Mouse (Mus musculus) liver, postnatal 0 days (tissue): Measurements from ENCODE around the gene Dcaf5. TPM values are rescaled to one million over a fixed set of nuclear protein-coding genes. Genes with fewer than 3 reads are reported as not detected.
A peak's percentile ranks its signal among the peaks of the same experiment; 100 is the strongest.

Experiments used
- ATAC-seq: fragments of 200-750 bp; cut with Nextera tagmentation; 2 replicates; pipeline ENCODE4 v1.8.0; 2017; ENCODE audit warnings: mild to moderate bottlenecking, moderate library complexity
- DNase-seq: peaks from one replicate; pipeline ENCODE4 v3.0.0-alpha.2; 2016
- H3K27ac ChIP-seq: fragments of 300-500 bp; sonication (generic); 2 replicates; pipeline ENCODE4 v1.5.1; 2014; ENCODE audit warnings: antibody characterized with exemption, moderate library complexity, mild to moderate bottlenecking, low read depth
- H3K27me3 ChIP-seq: fragments of 300-500 bp; sonication (generic); 2 replicates; pipeline ENCODE4 v1.6.1; 2014; ENCODE audit warnings: low read length, control low read depth, mixed read lengths; ENCODE audit not compliant: insufficient read depth
- H3K36me3 ChIP-seq: fragments of 300-500 bp; sonication (generic); replicated peaks from 2 replicates; pipeline ENCODE4 v1.6.1; 2014; ENCODE audit warnings: mild to moderate bottlenecking, control low read depth, low read length, moderate library complexity, mixed read lengths; ENCODE audit not compliant: insufficient read depth
- H3K4me1 ChIP-seq: fragments of 300-500 bp; sonication (generic); 2 replicates; pipeline ENCODE4 v1.6.1; 2014; ENCODE audit warnings: antibody characterized with exemption, mild to moderate bottlenecking, control low read depth; ENCODE audit not compliant: insufficient read depth
- H3K4me2 ChIP-seq: fragments of 300-500 bp; sonication (generic); 2 replicates; pipeline ENCODE4 v1.6.1; 2014; ENCODE audit warnings: low read depth, mild to moderate bottlenecking, low read length, moderate library complexity, mixed read lengths
- H3K4me3 ChIP-seq: fragments of 300-500 bp; sonication (generic); 2 replicates; pipeline ENCODE4 v1.5.1; 2014; ENCODE audit warnings: low read depth, low read length
- H3K9ac ChIP-seq: fragments of 300-500 bp; sonication (generic); replicated peaks from 2 replicates; pipeline ENCODE4 v1.6.1; 2014; ENCODE audit warnings: mild to moderate bottlenecking, moderate library complexity
- H3K9me3 ChIP-seq: fragments of 300-500 bp; sonication (generic); 2 replicates; pipeline ENCODE4 v1.6.1; 2016; ENCODE audit warnings: mild to moderate bottlenecking, control low read depth, low read length, mixed read lengths
- CTCF ChIP-seq: sonication (generic); IDR thresholded peaks from 2 replicates; pipeline ENCODE4 v1.5.1; 2016; ENCODE audit warnings: antibody characterized with exemption, low read depth
- EP300 ChIP-seq: IDR thresholded peaks from 2 replicates; pipeline ENCODE4 v1.6.1; 2016; ENCODE audit warnings: antibody characterized with exemption, low read depth, mild to moderate bottlenecking
- WGBS: fragments of 180-500 bp; shearing (Covaris S2); extraction: QIAGEN DNeasy Blood & Tissue Kit; methylation state at CpG from one replicate; pipeline ENCODE4 v1.1.7; 2014; ENCODE audit not compliant: insufficient replicate concordance; 5-methylcytosine and 5-hydroxymethylcytosine counted together
- polyA plus RNA-seq: library from polyadenylated mRNA; unstranded; fragments of >200 nt; fragmentation: Nextera tagmentation; extraction: Ambion mirVana; gene quantifications from 2 replicates; pipeline ENCODE4 v1.2.1, GENCODE M21; 2015

Dcaf5 gene
- polyA plus RNA-seq, 1 experiment from 2014 or later: 3.9 TPM

GRCm38 (mm10) chr12:80382794-80383193 lies 53.6 kb downstream of the Dcaf5 start:
- no peak for TF ChIP-seq CTCF
- TF ChIP-seq EP300: no peak
- Histone ChIP-seq H3K4me1 (no peaks in the 10 kb centered on the region), H3K36me3 (peaks cover 12% of the 10 kb centered on the region; the same call in 1 of the 2 replicates), H3K9ac (no peak overlapping the region), H3K4me3 (no peak overlapping the region), H3K27me3 (no peaks in the 10 kb centered on the region), H3K27ac (no peak overlapping the region), H3K9me3 (no peaks in the 10 kb centered on the region), H3K4me2 (no peak overlapping the region)
- WGBS: 88% methylated on average over 2 of the region's 2 CpGs
- no peak for DNase-seq
- no peak for ATAC-seq

GRCm38 (mm10) chr12:80379831-80380457 lies 56.5 kb downstream of the Dcaf5 start:
- no peak overlapping the region for H3K27ac ChIP-seq
- no peaks in the 10 kb centered on the region for H3K9me3 ChIP-seq
- ATAC-seq (no peak), DNase-seq (no peak)
- no peak overlapping the region for H3K9ac ChIP-seq
- peaks cover 16% of the 10 kb centered on the region for H3K36me3 ChIP-seq
- no peaks in the 10 kb centered on the region for H3K4me1 ChIP-seq
- H3K27me3 ChIP-seq: no peaks in the 10 kb centered on the region
- 93% methylated on average over 10 of the region's 10 CpGs for WGBS
- H3K4me3 ChIP-seq: no peak overlapping the region
- TF ChIP-seq CTCF (no peak), EP300 (no peak)
- H3K4me2 ChIP-seq: no peak overlapping the region

- Histone ChIP-seq H3K4me2 (no peak overlapping the region), H3K9ac (no peak overlapping the region), H3K27ac (no peak overlapping the region), H3K36me3 (peaks cover 22% of the 10 kb centered on the region), H3K4me3 (no peak overlapping the region), H3K27me3 (no peaks in the 10 kb centered on the region), H3K9me3 (no peaks in the 10 kb centered on the region), H3K4me1 (no peaks in the 10 kb centered on the region)
- WGBS: 74% methylated on average over 4 of the region's 4 CpGs
- TF ChIP-seq CTCF: no peak
- TF ChIP-seq EP300: no peak
- no peak for DNase-seq
- no peak for ATAC-seq
These were observed 57.0 kb downstream of the Dcaf5 start for GRCm38 (mm10) chr12:80379393-80379792.

GRCm38 (mm10) chr12:80377604-80378003 lies 58.8 kb downstream of the Dcaf5 start:
- H3K36me3 ChIP-seq: peaks cover 31% of the 10 kb centered on the region
- DNase-seq (no peak), ATAC-seq (no peak)
- H3K4me1 ChIP-seq: no peaks in the 10 kb centered on the region
- H3K4me3 ChIP-seq: no peak overlapping the region
- no peaks in the 10 kb centered on the region for H3K27me3 ChIP-seq
- TF ChIP-seq CTCF (peak; percentile 72), EP300 (no peak)
- H3K9ac ChIP-seq: no peak overlapping the region
- no peak overlapping the region for H3K4me2 ChIP-seq
- no peaks in the 10 kb centered on the region for H3K9me3 ChIP-seq
- H3K27ac ChIP-seq: no peak overlapping the region
- 43% methylated on average over 1 of the region's 1 CpGs for WGBS

DNA sequence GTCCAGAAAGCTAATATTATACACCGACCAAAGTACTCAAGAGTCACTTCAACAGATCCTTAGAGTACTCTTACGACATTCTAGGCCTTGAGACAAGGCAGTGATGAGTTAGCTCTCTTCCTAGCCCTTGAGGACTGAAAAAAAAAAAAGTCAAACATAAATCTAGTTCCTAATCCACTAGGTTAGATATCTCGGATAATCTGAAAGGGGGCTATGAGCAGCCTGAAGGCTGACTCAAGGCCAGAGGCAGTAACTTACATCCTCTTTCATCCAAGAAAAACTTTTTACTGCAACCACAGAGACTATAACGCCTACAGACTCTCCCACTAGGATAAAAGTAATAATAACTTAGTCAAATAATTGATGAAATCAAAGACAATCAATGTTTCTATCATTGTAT lies 60.7 kb downstream of the Dcaf5 start:
- 87% methylated on average over 4 of the region's 4 CpGs for WGBS
- Histone ChIP-seq H3K36me3 (peaks cover 31% of the 10 kb centered on the region), H3K27me3 (no peaks in the 10 kb centered on the region), H3K9ac (no peak overlapping the region), H3K9me3 (no peaks in the 10 kb centered on the region), H3K4me2 (no peak overlapping the region), H3K27ac (no peak overlapping the region), H3K4me1 (no peaks in the 10 kb centered on the region), H3K4me3 (no peak overlapping the region)
- ATAC-seq (no peak), DNase-seq (no peak)
- no peak for TF ChIP-seq EP300
- no peak for TF ChIP-seq CTCF

GRCm38 (mm10) chr12:80374736-80375135 lies 61.7 kb downstream of the Dcaf5 start:
- H3K4me2 ChIP-seq: no peak overlapping the region
- WGBS: 82% methylated on average over 2 of the region's 2 CpGs
- H3K4me1 ChIP-seq: no peaks in the 10 kb centered on the region
- H3K27me3 ChIP-seq: no peaks in the 10 kb centered on the region
- DNase-seq (no peak), ATAC-seq (no peak)
- H3K9ac ChIP-seq: no peak overlapping the region
- no peak overlapping the region for H3K4me3 ChIP-seq
- TF ChIP-seq CTCF (no peak), EP300 (no peak)
- H3K27ac ChIP-seq: no peak overlapping the region
- H3K36me3 ChIP-seq: peaks cover 36% of the 10 kb centered on the region
- no peaks in the 10 kb centered on the region for H3K9me3 ChIP-seq
